Mouse (Mus musculus): ENCODE data around the gene Sertad2.

GRCm38 (mm10) chr11:20671789-20672392, 128.8 kb downstream of the Sertad2 start:
- TF ChIP-seq TAL1 (conservative IDR thresholded peaks at IDR 0.05; ENCODE audit: low read depth, low read length) = no peak
- no peak for TF ChIP-seq CTCF (IDR thresholded peaks at IDR 0.05; ENCODE audit: low read depth, low read length)
